Mouse (Mus musculus) hindbrain, postnatal 0 days (tissue): ENCODE measurements at regions not wholly inside any gene's neighbourhood (a gene's known extent, or its start where the extent isn't known, plus 50 kb on each side); places are given as distances from the start of the nearest gene placed in this dataset.

Experiments
- ATAC-seq: fragments of 200-750 bp; cut with Nextera tagmentation; 2 replicates; pipeline ENCODE4 v1.8.0; 2017; ENCODE audit warnings: mild to moderate bottlenecking, moderate TSS enrichment, moderate library complexity
- DNase-seq: peaks from one replicate; pipeline ENCODE4 v3.0.0-alpha.2; 2015; ENCODE audit warnings: low spot score
- H3K27ac ChIP-seq: fragments of 300-500 bp; sonication (generic); 2 replicates; pipeline ENCODE4 v1.5.1; 2014; ENCODE audit warnings: mild to moderate bottlenecking
- H3K27me3 ChIP-seq: fragments of 300-500 bp; sonication (generic); 2 replicates; pipeline ENCODE4 v1.6.1; 2014; ENCODE audit warnings: low read length, mixed read lengths; ENCODE audit not compliant: insufficient read depth
- H3K36me3 ChIP-seq: fragments of 300-500 bp; sonication (generic); 2 replicates; pipeline ENCODE4 v1.6.1; 2014; ENCODE audit warnings: low read length, mixed read lengths; ENCODE audit not compliant: insufficient read depth
- H3K4me1 ChIP-seq: fragments of 300-500 bp; sonication (generic); 2 replicates; pipeline ENCODE4 v1.6.1; 2014; ENCODE audit warnings: antibody characterized with exemption, low read length, mixed read lengths; ENCODE audit not compliant: insufficient read depth
- H3K4me2 ChIP-seq: fragments of 300-500 bp; sonication (generic); 2 replicates; pipeline ENCODE4 v1.6.1; 2014; ENCODE audit warnings: low read depth, mild to moderate bottlenecking, low read length, moderate library complexity, mixed read lengths
- H3K4me3 ChIP-seq: fragments of 300-500 bp; sonication (generic); 2 replicates; pipeline ENCODE4 v1.5.1; 2014; ENCODE audit warnings: low read length
- H3K9ac ChIP-seq: fragments of 300-500 bp; sonication (generic); replicated peaks from 2 replicates; pipeline ENCODE4 v1.6.1; 2014; ENCODE audit warnings: mild to moderate bottlenecking, low read length, moderate library complexity, mixed read lengths
- H3K9me3 ChIP-seq: fragments of 300-500 bp; sonication (generic); 2 replicates; pipeline ENCODE4 v1.6.1; 2016; ENCODE audit warnings: low read length, mixed read lengths
- CTCF ChIP-seq: IDR thresholded peaks from 2 replicates; pipeline ENCODE4 v1.5.1; 2016; ENCODE audit warnings: antibody characterized with exemption, control low read depth, low read depth
- WGBS: fragments of 180-500 bp; shearing (Covaris S2); extraction: QIAGEN DNeasy Blood & Tissue Kit; methylation state at CpG from one replicate; pipeline ENCODE4 v1.1.7; 2014; 5-methylcytosine and 5-hydroxymethylcytosine counted together

DNA sequence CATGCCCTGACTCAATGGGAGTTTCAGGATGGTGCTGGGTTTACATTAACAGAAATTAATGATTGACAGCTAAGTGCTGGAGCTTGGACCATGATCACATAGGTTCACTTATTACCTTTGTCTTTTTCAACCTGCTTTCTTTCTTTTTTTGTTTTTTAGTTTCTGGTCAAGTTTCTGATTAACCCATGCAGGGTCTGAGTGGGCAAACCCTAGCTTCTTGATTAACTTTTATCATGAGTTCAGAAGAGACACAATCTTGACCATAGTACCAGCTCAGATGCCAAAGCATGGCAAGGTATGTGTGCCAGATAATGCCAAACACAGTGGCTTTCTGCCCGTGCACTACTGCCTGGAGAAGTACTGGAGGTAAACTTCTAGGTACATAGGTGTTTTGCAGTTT lies 482.2 kb downstream of the Gm10295 start:
- ATAC-seq (no peak), DNase-seq (no peak)
- no peak for TF ChIP-seq CTCF
- H3K9ac ChIP-seq, result no peak overlapping the region
- no peak overlapping the region for H3K4me2 ChIP-seq
- 73% methylated on average over 1 of the region's 1 CpGs for whole genome bisulfite sequencing
- no peaks in the 10 kb centered on the region for H3K4me1 ChIP-seq
- no peak overlapping the region for H3K4me3 ChIP-seq
- no peaks in the 10 kb centered on the region for H3K36me3 ChIP-seq
- no peaks in the 10 kb centered on the region for H3K27me3 ChIP-seq
- no peaks in the 10 kb centered on the region for H3K9me3 ChIP-seq
- H3K27ac ChIP-seq, result no peak overlapping the region

DNA sequence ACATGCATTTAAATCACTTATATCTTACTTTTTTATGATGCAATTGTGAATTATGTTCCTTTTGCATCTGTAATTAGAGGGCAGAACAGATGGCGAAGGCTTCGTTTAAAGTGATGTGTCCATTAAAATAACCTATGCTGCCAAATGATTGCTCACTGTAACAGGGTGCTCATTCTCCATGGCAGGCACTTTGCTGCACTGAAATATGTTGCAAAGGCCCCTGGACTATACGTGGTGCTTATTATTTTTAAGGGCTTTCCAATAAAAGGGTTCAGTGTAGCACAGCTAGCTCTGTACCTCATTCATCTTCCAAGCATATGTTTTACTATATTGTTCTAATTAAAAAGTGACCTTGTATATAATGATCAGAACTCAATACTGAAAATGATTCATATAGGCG lies 491.3 kb downstream of the Gm10295 start:
- no peak for TF ChIP-seq CTCF
- no peak for ATAC-seq
- H3K9ac ChIP-seq, result no peak overlapping the region
- DNase-seq, result no peak
- H3K27ac ChIP-seq, result no peak overlapping the region
- no peak overlapping the region for H3K4me3 ChIP-seq
- H3K4me1 ChIP-seq, result no peaks in the 10 kb centered on the region
- H3K4me2 ChIP-seq, result no peak overlapping the region
- WGBS, result 69% methylated on average over 4 of the region's 4 CpGs
- no peaks in the 10 kb centered on the region for H3K9me3 ChIP-seq
- no peaks in the 10 kb centered on the region for H3K27me3 ChIP-seq
- H3K36me3 ChIP-seq, result no peaks in the 10 kb centered on the region

GRCm38 (mm10) chr7:70850726-70851125 lies 484.2 kb upstream of the Nr2f2 start:
- no peaks in the 10 kb centered on the region for H3K4me1 ChIP-seq
- no peaks in the 10 kb centered on the region for H3K27me3 ChIP-seq
- no peaks in the 10 kb centered on the region for H3K9me3 ChIP-seq
- H3K9ac ChIP-seq, result no peak overlapping the region
- no peak overlapping the region for H3K27ac ChIP-seq
- no peak overlapping the region for H3K4me2 ChIP-seq
- H3K36me3 ChIP-seq, result no peaks in the 10 kb centered on the region
- H3K4me3 ChIP-seq, result no peak overlapping the region
- ATAC-seq, result no peak
- WGBS, result 91% methylated on average over 2 of the region's 2 CpGs
- DNase-seq, result no peak
- TF ChIP-seq CTCF, result no peak

DNA sequence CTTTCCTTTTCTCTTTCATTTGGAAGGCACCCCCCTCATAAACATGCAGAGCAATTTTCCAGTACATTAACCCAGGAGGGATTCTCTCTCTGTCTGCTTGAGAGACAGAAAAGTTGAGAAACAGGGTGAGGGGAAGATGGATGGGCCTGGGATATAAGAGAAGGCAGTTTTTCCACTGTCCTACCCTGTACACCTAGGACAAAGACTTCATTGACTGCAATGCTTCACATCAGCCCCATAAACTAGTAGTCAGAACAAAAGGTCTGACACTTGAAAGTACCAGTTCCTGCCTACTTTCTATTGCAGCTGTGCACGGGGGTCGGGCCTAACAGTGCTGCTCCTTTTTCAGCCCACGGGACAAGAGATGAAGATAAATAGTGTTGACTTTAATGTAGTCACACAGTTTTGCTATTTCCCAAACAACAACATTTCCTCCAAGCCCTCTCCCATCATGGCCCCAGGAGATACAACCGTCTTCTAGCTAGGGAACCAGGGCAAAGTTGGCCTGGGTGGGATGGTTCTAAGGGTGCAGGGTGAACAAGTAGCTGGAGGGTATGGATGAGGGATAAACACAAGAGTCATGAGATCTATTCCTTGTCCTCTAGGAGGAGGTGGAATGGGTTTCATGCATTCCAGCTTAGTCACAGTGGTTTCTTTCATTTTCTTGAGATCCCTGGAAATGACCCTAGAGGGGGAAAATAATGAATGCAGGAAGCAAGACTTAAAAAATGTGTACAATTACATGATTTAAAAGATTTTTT lies 481.7 kb upstream of the Nr2f2 start:
- 42% methylated on average over 4 of the region's 4 CpGs for WGBS
- no peak for ATAC-seq
- no peak for DNase-seq
- Histone ChIP-seq H3K4me2 (no peak overlapping the region), H3K36me3 (no peaks in the 10 kb centered on the region), H3K9me3 (no peaks in the 10 kb centered on the region), H3K4me1 (no peaks in the 10 kb centered on the region), H3K9ac (no peak overlapping the region), H3K27me3 (no peaks in the 10 kb centered on the region), H3K27ac (no peak overlapping the region), H3K4me3 (no peak overlapping the region)
- no peak for TF ChIP-seq CTCF

GRCm38 (mm10) chr7:70847450-70847993 lies 481.0 kb upstream of the Nr2f2 start:
- 45% methylated on average over 8 of the region's 8 CpGs for WGBS
- no peak for ATAC-seq
- Histone ChIP-seq H3K4me2 (no peak overlapping the region), H3K27ac (no peak overlapping the region), H3K36me3 (no peaks in the 10 kb centered on the region), H3K9ac (no peak overlapping the region), H3K9me3 (no peaks in the 10 kb centered on the region), H3K4me1 (no peaks in the 10 kb centered on the region), H3K27me3 (no peaks in the 10 kb centered on the region), H3K4me3 (no peak overlapping the region)
- no peak for TF ChIP-seq CTCF
- DNase-seq, result no peak

DNA sequence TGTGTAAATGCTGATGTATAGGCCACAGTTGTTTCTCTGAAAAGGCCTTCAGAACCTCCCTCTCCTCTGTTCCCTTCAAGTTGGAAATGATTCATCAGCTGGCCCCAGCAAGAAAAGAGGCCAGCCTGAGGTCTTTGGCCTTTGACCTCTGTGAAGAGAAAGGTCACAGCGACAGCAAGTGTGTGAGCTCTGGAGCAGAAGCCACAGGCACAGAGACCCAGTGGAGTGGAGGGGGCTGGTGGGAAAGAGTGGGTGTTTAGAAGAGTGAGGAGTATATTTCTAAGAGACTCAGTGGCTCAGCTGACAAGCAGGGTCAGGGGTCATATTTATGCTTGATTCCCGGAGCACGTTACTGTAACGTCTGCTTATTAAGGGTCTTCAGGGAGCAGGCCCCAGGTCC lies 479.5 kb upstream of the Nr2f2 start:
- DNase-seq, result no peak
- Histone ChIP-seq H3K4me2 (no peak overlapping the region), H3K27ac (no peak overlapping the region), H3K4me1 (no peaks in the 10 kb centered on the region), H3K9ac (no peak overlapping the region), H3K4me3 (no peak overlapping the region), H3K9me3 (no peaks in the 10 kb centered on the region), H3K27me3 (no peaks in the 10 kb centered on the region), H3K36me3 (no peaks in the 10 kb centered on the region)
- ATAC-seq, result no peak
- no peak for TF ChIP-seq CTCF
- WGBS, result 27% methylated on average over 4 of the region's 4 CpGs

DNA sequence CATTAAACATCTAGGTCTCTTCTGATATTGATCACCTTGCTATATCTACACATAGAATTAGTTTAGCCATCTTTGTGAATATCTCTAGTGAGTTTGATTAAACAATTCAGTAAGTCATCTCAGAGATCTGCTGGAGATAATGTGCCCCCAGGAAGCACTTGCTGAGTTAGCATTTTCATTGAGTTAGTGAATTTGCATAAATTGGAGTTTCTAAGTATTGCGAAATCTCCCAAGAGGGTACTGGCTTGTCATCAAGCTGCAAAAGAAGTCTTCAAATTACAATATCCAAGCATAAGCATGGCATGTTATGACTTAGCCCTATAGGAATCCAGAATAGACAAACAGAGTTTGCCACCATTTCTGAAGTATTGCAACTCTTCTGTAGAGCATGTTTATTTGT lies 473.6 kb upstream of the Nr2f2 start:
- H3K4me1 ChIP-seq, result no peaks in the 10 kb centered on the region
- no peak for TF ChIP-seq CTCF
- no peak overlapping the region for H3K27ac ChIP-seq
- no peak overlapping the region for H3K4me2 ChIP-seq
- no peaks in the 10 kb centered on the region for H3K36me3 ChIP-seq
- H3K9me3 ChIP-seq, result no peaks in the 10 kb centered on the region
- ATAC-seq (no peak), DNase-seq (no peak)
- no peak overlapping the region for H3K4me3 ChIP-seq
- WGBS, result 75% methylated on average over 1 of the region's 1 CpGs
- no peaks in the 10 kb centered on the region for H3K27me3 ChIP-seq
- H3K9ac ChIP-seq, result no peak overlapping the region
